Mouse (Mus musculus) brown adipose tissue, adult 24 weeks (tissue): ENCODE measurements at regions not wholly inside any gene's neighbourhood (a gene's known extent, or its start where the extent isn't known, plus 50 kb on each side); places are given as distances from the start of the nearest gene placed in this dataset.

ENCODE experiments used
- H3K27ac ChIP-seq: fragments of 200-500 bp; replicated peaks from 2 replicates; pipeline ENCODE4 v1.5.1; 2012; ENCODE audit warnings: low read depth, mild to moderate bottlenecking, low read length
- H3K4me1 ChIP-seq: fragments of 200-500 bp; 2 replicates; pipeline ENCODE4 v1.6.1; 2012; ENCODE audit warnings: low read length, mixed read lengths; ENCODE audit not compliant: control insufficient read depth, insufficient read depth, insufficient read length
- H3K4me3 ChIP-seq: fragments of 200-500 bp; 2 replicates; pipeline ENCODE4 v1.5.1; 2012; ENCODE audit warnings: low read depth, mild to moderate bottlenecking, low read length, moderate library complexity; ENCODE audit not compliant: insufficient read depth

- Histone ChIP-seq H3K27ac (peak overlapping the region; percentile 62), H3K4me3 (no peak overlapping the region), H3K4me1 (peaks cover 8% of the 10 kb centered on the region; the same call in 1 of the 2 replicates)
Observed at GRCm38 (mm10) chr6:147951642-147952041, 95.4 kb upstream of the Far2 start.

- H3K4me3 ChIP-seq = no peak overlapping the region
- peak overlapping the region; percentile 82; the same call in 1 of the 2 replicates for H3K27ac ChIP-seq
Observed at GRCm38 (mm10) chr6:147953058-147953679, 93.9 kb upstream of the Far2 start.

GRCm38 (mm10) chr6:147953753-147954152 lies 93.3 kb upstream of the Far2 start:
- H3K4me3 ChIP-seq = no peak overlapping the region
- H3K4me1 ChIP-seq = peaks cover 8% of the 10 kb centered on the region; the same call in 1 of the 2 replicates
- peak overlapping the region; percentile 82 for H3K27ac ChIP-seq

More at GRCm38 (mm10) chr6:147953058-147953679, 93.9 kb upstream of the Far2 start:
- peaks cover 8% of the 10 kb centered on the region; the same call in 1 of the 2 replicates for H3K4me1 ChIP-seq

- H3K27ac ChIP-seq = peak overlapping the region; percentile 82
- no peak overlapping the region for H3K4me3 ChIP-seq
- peaks cover 8% of the 10 kb centered on the region; the same call in 1 of the 2 replicates for H3K4me1 ChIP-seq
Observed at GRCm38 (mm10) chr6:147954253-147954652, 92.8 kb upstream of the Far2 start.

GRCm38 (mm10) chr6:147954967-147955830 lies 91.9 kb upstream of the Far2 start:
- H3K27ac ChIP-seq = peak overlapping the region; percentile 82; the same call in 1 of the 2 replicates
- peaks cover 8% of the 10 kb centered on the region; the same call in 1 of the 2 replicates for H3K4me1 ChIP-seq
- H3K4me3 ChIP-seq = no peak overlapping the region

- no peak overlapping the region for H3K4me3 ChIP-seq
- H3K27ac ChIP-seq = no peak overlapping the region
- H3K4me1 ChIP-seq = no peaks in the 10 kb centered on the region
Observed at GRCm38 (mm10) chr6:147964739-147965138, 82.3 kb upstream of the Far2 start.

GRCm38 (mm10) chr6:147970162-147970608 lies 76.9 kb upstream of the Far2 start:
- Histone ChIP-seq H3K4me1 (no peaks in the 10 kb centered on the region), H3K4me3 (no peak overlapping the region), H3K27ac (no peak overlapping the region)

- no peaks in the 10 kb centered on the region for H3K4me1 ChIP-seq
Observed at GRCm38 (mm10) chr6:147972552-147972951, 74.5 kb upstream of the Far2 start.

GRCm38 (mm10) chr6:147973059-147973458 lies 74.0 kb upstream of the Far2 start:
- Histone ChIP-seq H3K27ac (no peak overlapping the region), H3K4me3 (no peak overlapping the region), H3K4me1 (no peaks in the 10 kb centered on the region)

More at GRCm38 (mm10) chr6:147972552-147972951, 74.5 kb upstream of the Far2 start:
- Histone ChIP-seq H3K4me3 (no peak overlapping the region), H3K27ac (no peak overlapping the region)

GRCm38 (mm10) chr6:147975917-147976316 lies 71.1 kb upstream of the Far2 start:
- Histone ChIP-seq H3K4me1 (no peaks in the 10 kb centered on the region), H3K4me3 (no peak overlapping the region), H3K27ac (no peak overlapping the region)

- H3K4me1 ChIP-seq = no peaks in the 10 kb centered on the region
- no peak overlapping the region for H3K4me3 ChIP-seq
- H3K27ac ChIP-seq = no peak overlapping the region
Observed at GRCm38 (mm10) chr6:147989381-147989780, 57.7 kb upstream of the Far2 start.
